Mouse (Mus musculus) testis, adult 2 months (tissue): Measurements from ENCODE around the gene Fam222b. TPM values are rescaled to one million over a fixed set of nuclear protein-coding genes. Genes with fewer than 3 reads are reported as not detected.

Experiments used
- H3K27ac ChIP-seq: fragments of 200-500 bp; 2 replicates; pipeline ENCODE4 v1.5.1; 2012; ENCODE audit warnings: low read depth, low read length; ENCODE audit not compliant: control insufficient read depth, insufficient read depth
- H3K27me3 ChIP-seq: fragments of 200-500 bp; 2 replicates; pipeline ENCODE4 v1.6.1; 2012; ENCODE audit warnings: mild to moderate bottlenecking, low read length, moderate library complexity; ENCODE audit not compliant: control insufficient read depth, insufficient read depth
- H3K36me3 ChIP-seq: fragments of 200-500 bp; 2 replicates; pipeline ENCODE4 v1.6.1; 2012; ENCODE audit warnings: mild to moderate bottlenecking, low read length; ENCODE audit not compliant: control insufficient read depth, insufficient read depth
- H3K4me1 ChIP-seq: fragments of 200-500 bp; 2 replicates; pipeline ENCODE4 v1.6.1; 2012; ENCODE audit warnings: low read length; ENCODE audit not compliant: control insufficient read depth, insufficient read depth
- H3K4me3 ChIP-seq: fragments of 200-500 bp; 2 replicates; pipeline ENCODE4 v1.5.1; 2012; ENCODE audit warnings: low read depth, mild to moderate bottlenecking, low read length, moderate library complexity, mixed read lengths; ENCODE audit not compliant: control insufficient read depth
- CTCF ChIP-seq: fragments of 200-500 bp; IDR thresholded peaks from 2 replicates; pipeline ENCODE4 v1.5.1; 2012; ENCODE audit warnings: low read depth, mild to moderate bottlenecking, inconsistent platforms, low read length, moderate library complexity; ENCODE audit not compliant: control insufficient read depth, insufficient read depth, insufficient replicate concordance
- POLR2A ChIP-seq: fragments of 200-500 bp; IDR thresholded peaks from 2 replicates; pipeline ENCODE4 v1.6.1; 2012; ENCODE audit warnings: low read depth, mild to moderate bottlenecking, inconsistent platforms, low read length, moderate library complexity; ENCODE audit not compliant: control insufficient read depth
- polyA plus RNA-seq: library from polyadenylated mRNA; depleted of rRNA; stranded (reverse); fragments of >200 nt; gene quantifications from 2 replicates; pipeline ENCODE4 v1.2.3, GENCODE M21; 2012

Gene Fam222b
- polyA plus RNA-seq, 1 experiment, result 11.7 TPM

- TF ChIP-seq POLR2A (no peak), CTCF (no peak)
These were observed 28.6 kb upstream of the Fam222b start for GRCm38 (mm10) chr11:78065906-78066305.

GRCm38 (mm10) chr11:78066641-78067040 is 27.8 kb upstream of the Fam222b start:
- Histone ChIP-seq H3K36me3 (no peaks in the 10 kb centered on the region), H3K4me1 (no peaks in the 10 kb centered on the region), H3K27me3 (no peaks in the 10 kb centered on the region), H3K27ac (no peak overlapping the region), H3K4me3 (no peak overlapping the region)
- TF ChIP-seq POLR2A, result no peak
- TF ChIP-seq CTCF, result no peak

More at GRCm38 (mm10) chr11:78065906-78066305, 28.6 kb upstream of the Fam222b start:
- no peaks in the 10 kb centered on the region for H3K36me3 ChIP-seq
- H3K4me3 ChIP-seq, result no peak overlapping the region
- H3K27ac ChIP-seq, result no peak overlapping the region
- no peaks in the 10 kb centered on the region for H3K27me3 ChIP-seq
- H3K4me1 ChIP-seq, result no peaks in the 10 kb centered on the region

GRCm38 (mm10) chr11:78067566-78067965 is 26.9 kb upstream of the Fam222b start:
- Histone ChIP-seq H3K4me1 (no peaks in the 10 kb centered on the region), H3K27ac (no peak overlapping the region), H3K27me3 (no peaks in the 10 kb centered on the region), H3K36me3 (no peaks in the 10 kb centered on the region), H3K4me3 (no peak overlapping the region)
- TF ChIP-seq POLR2A (no peak), CTCF (no peak)

GRCm38 (mm10) chr11:78069130-78069529 is 25.3 kb upstream of the Fam222b start:
- H3K27ac ChIP-seq, result no peak overlapping the region
- H3K27me3 ChIP-seq, result no peaks in the 10 kb centered on the region
- H3K36me3 ChIP-seq, result no peaks in the 10 kb centered on the region; the same call in none of the 2 replicates
- no peaks in the 10 kb centered on the region for H3K4me1 ChIP-seq
- TF ChIP-seq POLR2A (no peak), CTCF (no peak)
- no peak overlapping the region for H3K4me3 ChIP-seq

- TF ChIP-seq CTCF (no peak), POLR2A (no peak)
- Histone ChIP-seq H3K27me3 (no peaks in the 10 kb centered on the region), H3K4me1 (no peaks in the 10 kb centered on the region), H3K36me3 (peaks cover 2% of the 10 kb centered on the region), H3K27ac (no peak overlapping the region), H3K4me3 (no peak overlapping the region)
These were observed 24.8 kb upstream of the Fam222b start for GRCm38 (mm10) chr11:78069646-78070045.

- peaks cover 2% of the 10 kb centered on the region for H3K36me3 ChIP-seq
- no peaks in the 10 kb centered on the region for H3K27me3 ChIP-seq
- no peak overlapping the region for H3K27ac ChIP-seq
- H3K4me1 ChIP-seq, result no peaks in the 10 kb centered on the region
- no peak overlapping the region for H3K4me3 ChIP-seq
- TF ChIP-seq POLR2A, result no peak
- no peak for TF ChIP-seq CTCF
These were observed 22.5 kb upstream of the Fam222b start for GRCm38 (mm10) chr11:78071938-78072337.

- no peaks in the 10 kb centered on the region for H3K27me3 ChIP-seq
- H3K27ac ChIP-seq, result no peak overlapping the region
- no peaks in the 10 kb centered on the region for H3K4me1 ChIP-seq
- TF ChIP-seq CTCF (no peak), POLR2A (no peak)
- peaks cover 2% of the 10 kb centered on the region for H3K36me3 ChIP-seq
- H3K4me3 ChIP-seq, result no peak overlapping the region
These were observed 21.9 kb upstream of the Fam222b start for GRCm38 (mm10) chr11:78072425-78073130.

- Histone ChIP-seq H3K36me3 (peaks cover 3% of the 10 kb centered on the region), H3K27me3 (no peaks in the 10 kb centered on the region), H3K27ac (no peak overlapping the region), H3K4me1 (no peaks in the 10 kb centered on the region), H3K4me3 (no peak overlapping the region)
- no peak for TF ChIP-seq CTCF
- TF ChIP-seq POLR2A, result no peak
These were observed 20.7 kb upstream of the Fam222b start for GRCm38 (mm10) chr11:78073577-78074276.
